Mouse (Mus musculus) large intestine, adult 2 months (tissue): Measurements from ENCODE around the gene Abcf1. TPM values are rescaled to one million over a fixed set of nuclear protein-coding genes. Genes with fewer than 3 reads are reported as not detected.
"Not testable (repeated sequence)": the region's sequence is repeated elsewhere in the genome, so short reads cannot be mapped to it uniquely, and the experiment has no call there.

ENCODE experiments used
- DNase-seq: peaks from one replicate; pipeline ENCODE4 v3.0.0-alpha.2; 2012; ENCODE audit warnings: low read depth, low spot score
- WGBS: fragments of 180-500 bp; shearing (Covaris S2); methylation state at CpG from one replicate; pipeline ENCODE4 v1.1.7; 2018; 5-methylcytosine and 5-hydroxymethylcytosine counted together
- polyA plus RNA-seq: library from polyadenylated mRNA; depleted of rRNA; stranded (reverse); fragments of >200 nt; gene quantifications from 2 replicates; pipeline ENCODE4 v1.2.3, GENCODE M21; 2012; rRNA removed

Abcf1 gene
- polyA plus RNA-seq, result 82.6 and 83.9 TPM in 2 replicates

DNA sequence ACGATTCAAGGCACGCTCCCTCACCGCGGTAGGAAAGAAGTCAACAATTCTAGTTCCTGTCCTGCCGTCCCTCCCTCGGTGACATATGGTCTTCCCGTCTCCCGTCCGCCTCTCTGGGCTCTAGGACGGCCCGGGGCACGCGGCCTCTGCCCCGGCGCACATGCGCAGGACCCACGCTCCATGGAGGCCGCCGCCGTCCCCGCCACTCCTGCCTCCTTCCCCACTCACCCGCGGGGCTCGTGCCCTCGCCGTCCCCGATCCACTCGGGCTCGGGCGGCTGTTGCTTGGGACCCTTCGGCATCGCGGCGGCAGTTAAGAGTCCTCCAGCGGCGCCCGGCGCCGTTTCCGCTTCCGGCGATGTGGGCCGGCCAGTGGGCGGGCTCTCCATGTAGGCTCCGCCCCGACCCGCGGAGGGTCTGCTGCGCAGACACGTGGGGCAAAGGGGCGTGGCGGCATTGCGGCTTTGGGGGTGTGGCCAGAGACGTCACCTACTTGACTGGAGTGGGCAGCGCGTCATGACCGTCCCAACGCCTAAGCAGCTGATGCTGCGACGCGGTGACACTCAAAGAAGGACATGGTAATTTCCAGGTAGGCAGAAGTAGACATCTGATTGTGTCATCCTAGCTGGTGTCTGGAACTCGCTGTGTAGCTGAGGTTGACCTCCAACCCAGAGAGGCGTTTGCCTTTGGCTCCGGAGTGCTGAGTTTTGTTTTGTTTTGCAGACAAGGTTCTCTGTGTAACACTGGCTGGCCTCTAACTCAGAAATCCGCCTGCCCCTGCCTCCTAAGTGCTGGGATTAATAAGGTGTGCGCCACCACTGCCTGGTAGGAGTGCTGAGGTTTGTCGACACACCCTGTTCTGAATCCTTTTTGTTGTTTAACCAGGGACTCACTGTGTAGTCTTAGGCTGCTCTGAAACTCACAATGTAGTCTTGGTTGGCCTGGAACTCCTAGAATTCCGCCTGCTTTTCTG is at the start of gene Abcf1:
Gene Abcf1, minus strand, starts transcription at position 344 of the 972 bp plus-strand sequence.
- peak; percentile 84 for DNase-seq
- under 1% methylated on average over 68 of the region's 68 CpGs for WGBS

DNA sequence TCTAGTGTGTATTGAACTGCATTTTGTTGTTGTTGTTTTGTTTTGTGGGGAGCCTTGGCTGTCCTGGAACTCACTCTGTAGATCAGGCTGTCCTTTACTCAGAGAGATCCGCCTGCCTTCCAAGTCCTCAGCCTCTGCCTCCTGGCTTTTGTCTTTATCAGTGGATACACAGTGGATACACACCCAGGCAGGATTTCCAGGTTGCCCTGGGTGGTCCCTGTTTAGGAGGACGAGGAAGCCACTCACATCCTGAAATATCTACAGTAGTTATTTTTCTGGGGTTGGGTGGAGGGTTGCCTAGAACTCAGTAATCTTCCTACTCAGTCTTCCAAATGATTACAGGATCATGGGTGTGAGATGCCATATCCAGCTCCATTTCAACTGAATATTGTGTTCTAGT is 49.4 kb upstream of the Abcf1 start:
- no peak for DNase-seq
- 65% methylated on average over 2 of the region's 2 CpGs for WGBS

DNA sequence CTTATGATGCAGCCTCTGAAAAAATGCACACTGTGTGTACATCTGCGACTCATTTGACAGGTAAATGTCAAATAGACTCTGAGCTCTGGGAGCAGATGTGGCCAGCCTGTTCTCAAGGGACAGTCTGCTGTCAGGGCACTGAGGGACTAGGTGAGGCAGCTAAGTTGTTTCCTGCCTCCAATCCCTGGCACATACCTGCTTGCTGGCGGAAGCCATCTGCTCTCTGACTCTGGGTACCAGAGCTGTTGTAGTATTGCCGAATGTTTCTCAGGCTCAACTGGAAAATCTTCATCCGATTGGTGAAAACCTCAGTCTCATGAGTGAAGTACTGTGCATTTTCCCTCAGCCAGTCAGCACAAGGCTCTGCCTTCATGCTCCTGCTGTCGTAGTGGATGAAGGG is 47.5 kb upstream of the Abcf1 start:
- no peak for DNase-seq
- 91% methylated on average over 5 of the region's 5 CpGs for WGBS

DNA sequence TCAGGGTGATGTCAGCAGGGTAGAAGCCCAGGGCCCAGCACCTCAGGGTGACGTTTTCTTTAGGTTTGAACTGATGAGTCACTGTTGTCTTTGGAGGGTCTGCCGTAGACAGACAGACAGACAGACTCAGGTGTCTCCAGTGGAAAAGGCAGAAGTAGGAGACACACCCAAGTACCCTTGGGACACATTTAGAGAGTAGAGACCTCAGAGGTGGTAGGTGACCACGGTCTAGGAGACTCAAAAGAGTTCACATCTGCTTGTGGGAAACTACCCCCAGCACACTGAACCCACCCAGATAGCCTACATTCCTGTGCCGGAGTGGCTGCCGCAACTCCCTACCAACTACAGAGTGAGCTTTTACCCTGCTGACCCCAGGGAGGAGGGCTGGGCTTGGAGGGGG is 45.4 kb upstream of the Abcf1 start:
- 91% methylated on average over 5 of the region's 5 CpGs for WGBS
- no peak for DNase-seq

DNA sequence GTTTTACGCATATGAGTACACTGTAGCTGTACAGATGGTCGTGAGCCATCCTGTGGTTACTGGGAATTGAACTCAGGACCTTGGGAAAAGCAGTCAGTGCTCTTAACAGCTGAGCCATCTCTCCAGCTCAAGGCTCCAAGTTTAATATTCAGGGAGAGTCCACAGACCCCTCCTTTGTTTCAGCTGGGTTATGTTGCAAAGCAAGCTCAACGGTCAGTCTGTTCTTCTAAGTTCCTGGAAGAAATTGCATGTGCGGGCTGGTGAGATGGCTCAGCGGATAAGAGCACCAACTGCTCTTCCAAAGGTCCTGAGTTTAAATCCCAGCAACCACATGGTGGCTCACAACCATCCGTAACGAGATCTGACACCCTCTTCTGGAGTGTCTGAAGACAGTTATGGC is 34.8 kb upstream of the Abcf1 start:
- not testable (repeated sequence) for DNase-seq
- 86% methylated on average over 7 of the region's 7 CpGs for WGBS

DNA sequence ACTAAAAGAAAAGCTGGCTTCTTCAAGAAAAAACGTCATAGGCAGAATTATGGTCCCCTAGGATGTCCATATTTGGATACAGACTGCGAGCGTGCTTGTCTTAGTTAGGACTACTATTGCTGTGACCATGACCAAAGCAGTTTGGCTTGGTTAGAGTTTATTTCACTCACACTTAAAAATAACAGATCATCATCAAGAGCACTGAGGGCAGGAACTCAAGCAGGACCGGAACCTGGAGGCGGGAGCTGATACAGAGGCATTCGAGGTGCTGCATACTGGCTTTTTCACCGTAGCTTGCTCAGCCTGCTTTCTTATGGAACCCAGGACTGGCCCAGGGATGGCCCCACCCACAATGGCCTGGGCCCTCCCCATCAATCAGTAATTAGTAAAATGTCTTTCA is 33.8 kb upstream of the Abcf1 start:
- DNase-seq, result no peak
- WGBS, result 89% methylated on average over 7 of the region's 7 CpGs

DNA sequence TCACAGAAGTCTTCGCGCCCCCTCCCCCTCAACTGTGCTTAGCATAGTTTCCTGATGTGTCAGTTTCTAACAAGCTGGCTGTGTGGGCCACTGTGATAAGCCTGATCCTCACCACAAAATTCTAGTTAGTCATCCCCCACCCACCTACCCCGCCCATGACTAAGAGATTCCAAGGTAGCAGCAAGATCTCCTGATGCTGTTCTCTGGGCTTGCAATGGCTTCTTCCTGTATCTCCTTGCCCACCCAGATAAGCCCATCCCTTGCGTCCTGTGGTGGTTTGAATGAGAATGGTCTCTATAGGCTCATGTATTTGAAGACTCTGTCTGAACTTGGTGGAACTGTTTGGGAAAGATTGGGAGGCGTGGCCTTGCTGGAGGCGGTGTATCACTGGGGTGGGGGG is 32.4 kb upstream of the Abcf1 start:
- DNase-seq, result no peak
- WGBS, result 96% methylated on average over 6 of the region's 6 CpGs

DNA sequence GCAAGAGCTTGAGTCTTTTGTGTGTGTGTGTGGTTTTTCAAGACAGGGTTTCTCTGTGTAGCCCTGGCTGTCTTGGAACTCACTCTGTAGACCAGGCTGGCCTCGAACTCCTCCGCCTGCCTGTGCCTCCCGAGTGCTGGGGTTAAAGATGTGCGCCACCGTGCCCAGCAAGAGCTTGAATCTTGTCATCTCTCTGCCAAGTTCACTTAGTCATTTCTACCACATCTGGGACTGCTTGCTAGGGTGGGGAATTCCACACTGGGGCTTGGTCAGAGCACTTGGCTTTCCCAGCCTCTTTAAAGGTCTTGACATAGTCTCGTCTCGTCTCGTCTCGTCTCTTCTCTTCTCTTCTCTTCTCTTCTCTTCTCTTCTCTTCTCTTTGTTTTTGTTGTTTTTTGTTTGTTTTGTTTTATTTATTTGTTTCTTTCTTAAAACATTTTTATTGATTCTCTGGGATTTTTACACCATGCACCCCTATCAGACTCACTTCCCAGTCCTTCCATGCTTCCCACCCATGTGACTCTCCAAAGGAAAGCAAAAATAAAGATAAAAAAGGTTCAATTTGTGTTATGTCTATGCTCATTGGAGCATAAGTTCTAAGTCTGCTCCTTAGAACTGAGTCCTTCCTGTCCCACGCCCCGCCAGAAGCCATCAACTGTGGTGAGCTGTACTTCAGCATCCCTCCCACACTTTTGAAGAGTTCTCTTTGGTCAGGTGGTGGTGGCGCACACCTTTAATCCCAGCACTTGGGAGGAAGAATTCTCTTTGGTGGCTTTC is 31.7 kb upstream of the Abcf1 start:
- no peak for DNase-seq
- WGBS, result 45% methylated on average over 12 of the region's 12 CpGs

DNA sequence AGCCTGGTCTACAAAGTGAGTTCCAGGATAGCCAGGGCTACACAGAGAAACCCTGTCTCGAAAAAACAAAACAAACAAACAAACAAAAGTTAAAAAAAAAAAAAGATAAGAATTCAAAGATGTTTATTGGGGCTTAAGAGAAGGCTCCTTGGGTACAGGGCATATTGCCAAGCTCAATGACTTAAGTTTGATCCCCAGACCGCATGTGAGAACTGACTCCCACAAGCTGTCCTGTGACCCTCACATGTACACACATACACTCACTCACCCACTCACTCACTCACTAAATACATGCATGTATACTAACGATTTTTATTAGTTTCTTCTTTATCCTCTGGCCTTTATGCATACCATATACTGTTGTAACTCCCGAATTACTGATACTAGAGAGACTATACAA is 30.8 kb upstream of the Abcf1 start:
- no peak for DNase-seq
- WGBS, result 22% methylated on average over 4 of the region's 4 CpGs

DNA sequence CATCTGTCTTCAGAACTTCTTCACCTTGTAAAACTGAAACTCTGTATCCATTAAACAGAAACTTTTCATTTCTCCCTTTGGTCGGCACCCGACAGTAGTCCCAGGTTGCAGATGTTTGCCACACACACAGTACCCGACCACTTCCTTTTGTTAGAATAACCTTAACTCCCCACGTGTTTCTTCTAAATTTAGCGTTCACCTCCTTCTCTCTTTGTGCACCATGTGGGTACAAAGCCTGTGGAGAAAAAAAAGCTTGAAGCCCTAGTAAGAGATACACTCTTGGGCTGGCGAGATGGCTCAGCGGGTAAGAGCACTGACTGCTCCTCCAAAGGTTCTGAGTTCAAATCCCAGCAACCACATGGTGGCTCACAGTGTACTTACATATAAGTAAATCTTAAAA is 29.8 kb upstream of the Abcf1 start:
- DNase-seq, result no peak
- WGBS, result 77% methylated on average over 7 of the region's 7 CpGs

DNA sequence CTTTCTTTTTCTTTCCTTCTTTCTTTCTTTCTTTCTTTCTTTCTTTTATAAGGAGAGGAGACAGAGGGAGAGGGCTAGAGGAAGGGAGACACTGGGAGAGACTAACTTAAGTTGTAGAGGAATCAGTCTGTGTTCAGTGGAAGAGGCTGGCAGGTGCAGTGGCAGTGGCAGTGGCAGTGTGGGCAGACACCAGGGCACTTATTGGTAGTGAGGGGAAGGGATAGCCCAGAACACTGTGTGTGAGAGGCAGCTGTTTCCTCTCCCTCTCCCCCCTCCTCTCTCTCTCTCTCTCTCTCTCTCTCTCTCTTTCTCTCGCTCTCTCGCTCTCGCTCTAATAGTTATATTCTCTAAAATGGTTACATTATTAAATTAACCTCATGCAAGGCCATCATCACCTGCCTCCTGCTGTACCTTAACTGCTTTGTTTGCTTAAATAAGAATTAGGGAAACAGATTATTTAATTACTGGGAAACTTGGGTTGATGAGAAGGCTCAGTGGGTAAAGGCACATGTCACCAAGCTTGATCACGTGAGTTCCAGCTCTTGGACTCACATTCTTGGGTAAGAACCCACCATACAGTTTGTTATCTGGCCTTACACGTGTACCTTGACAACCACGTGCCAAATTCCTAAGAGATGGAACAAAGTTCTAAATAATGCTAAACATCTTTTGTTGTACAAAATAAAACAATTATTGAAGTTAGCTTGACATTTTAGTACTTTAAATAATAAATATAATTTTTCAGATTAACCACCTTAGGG is 29.2 kb upstream of the Abcf1 start:
- no peak for DNase-seq
- WGBS, result 74% methylated on average over 6 of the region's 6 CpGs

DNA sequence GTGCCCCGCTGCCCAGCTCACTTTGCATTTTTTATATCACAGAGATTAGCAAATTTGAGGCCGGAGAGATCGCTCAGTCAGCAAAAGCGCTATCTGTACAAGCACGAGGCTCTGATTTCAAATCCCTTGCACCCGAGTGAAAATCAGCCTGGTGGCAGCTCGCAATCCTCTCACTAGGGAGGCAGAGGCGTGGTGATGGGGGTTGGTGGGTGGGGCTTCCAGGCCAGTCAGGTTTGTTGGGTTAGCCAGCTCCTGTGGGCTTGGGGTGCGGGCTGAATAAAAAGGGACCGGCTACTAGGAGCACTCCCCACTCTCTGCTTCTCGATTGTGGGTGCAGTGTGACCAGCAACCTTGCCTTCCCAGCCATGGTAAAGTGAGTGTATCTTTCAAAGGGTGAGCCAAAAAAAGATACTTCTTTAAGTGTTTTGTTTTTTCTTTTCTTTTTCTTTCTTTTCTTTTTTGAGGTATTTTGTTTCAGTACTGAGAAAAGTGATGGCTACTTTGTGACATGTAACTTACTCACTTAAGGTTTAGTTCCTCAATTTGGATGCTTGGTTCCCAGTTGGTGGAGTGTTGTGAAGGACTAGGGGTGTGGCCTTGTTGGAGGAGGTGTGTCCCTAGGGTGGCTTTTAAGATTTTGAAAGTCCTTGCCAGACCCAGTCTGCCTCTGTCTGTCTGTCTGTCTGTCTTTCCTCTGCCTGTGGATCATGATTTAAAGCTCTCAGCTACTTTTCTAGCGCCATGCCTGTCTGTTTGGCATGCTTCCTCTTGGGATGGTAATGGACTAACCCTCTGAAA is 28.4 kb upstream of the Abcf1 start:
- 39% methylated on average over 12 of the region's 12 CpGs for WGBS

DNA sequence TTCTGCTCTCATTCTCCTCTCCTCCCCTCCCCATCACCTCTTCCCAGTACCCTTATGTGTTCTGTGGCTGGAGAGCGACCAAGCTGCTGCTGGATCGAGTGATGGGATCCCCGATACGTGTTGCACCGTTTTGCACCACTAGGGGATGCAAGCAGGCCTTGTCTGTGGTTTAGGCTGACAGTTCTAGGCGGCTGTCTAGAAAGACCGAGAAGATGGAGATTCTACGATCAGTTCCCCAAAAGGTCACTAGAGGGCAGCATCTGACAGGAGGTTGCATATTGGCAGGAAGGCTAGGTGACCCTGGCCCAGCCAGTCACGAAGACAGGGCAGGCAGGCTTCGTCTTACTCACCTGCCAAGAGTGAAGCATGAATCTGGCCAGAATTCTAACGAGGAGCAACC is 27.4 kb upstream of the Abcf1 start:
- DNase-seq, result peak; percentile 99
- WGBS, result 2% methylated on average over 11 of the region's 11 CpGs

More for the DNA sequence above, 28.4 kb upstream of the Abcf1 start:
- DNase-seq, result no peak

DNA sequence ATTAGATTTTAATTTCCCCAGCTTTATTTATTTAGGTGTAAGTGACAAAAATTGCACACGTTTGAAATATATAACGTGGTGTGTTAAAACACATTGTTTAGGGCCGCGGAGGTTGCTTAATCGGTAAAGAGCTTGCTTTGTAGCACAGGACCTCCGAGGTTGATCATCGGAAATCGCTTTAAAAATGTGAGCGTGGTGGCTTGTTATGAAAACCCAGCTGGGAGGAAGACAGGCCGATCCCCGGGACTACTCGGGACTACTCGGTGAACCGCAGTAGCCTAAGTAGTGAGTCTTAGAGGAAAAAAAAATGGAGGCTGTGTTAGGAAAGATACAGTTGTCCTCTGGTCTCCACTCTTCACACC is 25.3 kb upstream of the Abcf1 start:
- no peak for DNase-seq
- 1% methylated on average over 14 of the region's 14 CpGs for WGBS

DNA sequence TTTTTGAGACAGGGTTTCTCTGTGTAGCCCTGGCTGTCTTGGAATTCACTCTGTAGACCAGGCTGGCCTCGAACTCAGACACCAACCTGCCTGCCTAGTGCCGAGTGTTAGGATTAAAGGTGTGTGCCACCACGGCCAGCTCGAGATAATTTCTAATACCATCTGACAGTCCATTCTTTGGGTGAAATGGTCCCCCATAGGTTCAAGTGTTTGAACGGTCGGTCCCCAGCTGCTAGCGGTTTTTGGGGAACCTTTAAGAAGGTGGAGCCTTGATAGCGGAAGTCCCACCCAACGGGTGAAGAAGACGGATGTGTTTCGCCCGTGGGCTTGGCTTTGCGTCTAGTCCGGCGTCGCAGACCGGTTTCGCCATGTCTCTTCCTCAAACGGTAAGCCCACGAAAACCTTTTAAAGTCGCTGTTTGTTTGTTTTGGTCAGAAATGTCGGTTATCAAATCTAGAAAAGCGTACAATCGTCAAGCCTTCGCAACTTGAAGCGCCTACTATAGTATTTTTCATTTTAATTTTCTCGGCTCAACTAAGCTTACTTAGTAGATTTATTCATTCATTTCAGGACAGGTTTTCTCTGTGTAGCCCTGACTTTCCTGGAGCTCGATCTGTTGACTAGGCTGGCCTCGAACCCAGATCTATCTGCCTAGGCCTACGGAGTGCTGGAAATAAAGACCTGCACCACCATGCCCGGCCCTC is 24.8 kb upstream of the Abcf1 start:
- DNase-seq, result no peak
- WGBS, result 2% methylated on average over 31 of the region's 31 CpGs

DNA sequence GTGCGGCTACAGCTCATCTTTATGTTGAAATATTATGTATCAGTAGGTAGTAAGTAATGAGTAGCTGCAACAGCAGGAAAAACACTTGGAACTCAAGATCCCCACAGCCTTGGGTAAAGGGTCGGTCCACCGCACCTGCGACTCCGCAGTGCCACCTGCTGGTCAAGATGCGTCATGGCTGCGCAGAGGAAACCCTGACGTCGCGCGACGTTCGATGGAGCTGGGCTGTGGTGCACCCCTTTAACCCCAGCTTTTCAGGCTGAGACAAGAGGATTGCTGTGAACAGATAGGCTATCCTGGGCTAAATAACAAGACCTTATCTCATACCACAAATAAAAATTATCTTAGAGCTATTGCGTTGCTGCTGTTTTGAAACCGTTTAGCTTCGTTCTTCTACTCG is 24.1 kb upstream of the Abcf1 start:
- no peak for DNase-seq
- 3% methylated on average over 17 of the region's 17 CpGs for WGBS

DNA sequence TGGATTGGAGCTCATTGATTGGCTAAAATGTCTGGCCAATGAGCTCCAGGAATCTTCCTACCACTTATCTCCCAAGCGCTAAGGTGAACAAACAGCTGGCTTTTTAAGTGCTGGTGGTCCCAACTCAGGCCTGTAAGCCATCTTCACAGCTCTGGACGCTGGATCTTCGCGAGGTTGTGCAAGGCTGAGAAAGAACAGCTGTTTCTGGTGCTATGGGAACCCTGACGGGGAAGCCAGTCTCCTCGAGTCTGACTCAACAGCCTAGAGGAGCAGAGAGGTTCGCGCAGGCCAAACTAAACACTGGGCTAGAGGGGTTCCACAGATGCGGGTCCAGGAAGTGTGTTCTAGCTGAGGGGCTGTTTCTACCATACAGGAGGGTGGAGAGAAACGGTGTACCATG is 22.2 kb upstream of the Abcf1 start:
- DNase-seq, result no peak
- WGBS, result 44% methylated on average over 10 of the region's 10 CpGs

DNA sequence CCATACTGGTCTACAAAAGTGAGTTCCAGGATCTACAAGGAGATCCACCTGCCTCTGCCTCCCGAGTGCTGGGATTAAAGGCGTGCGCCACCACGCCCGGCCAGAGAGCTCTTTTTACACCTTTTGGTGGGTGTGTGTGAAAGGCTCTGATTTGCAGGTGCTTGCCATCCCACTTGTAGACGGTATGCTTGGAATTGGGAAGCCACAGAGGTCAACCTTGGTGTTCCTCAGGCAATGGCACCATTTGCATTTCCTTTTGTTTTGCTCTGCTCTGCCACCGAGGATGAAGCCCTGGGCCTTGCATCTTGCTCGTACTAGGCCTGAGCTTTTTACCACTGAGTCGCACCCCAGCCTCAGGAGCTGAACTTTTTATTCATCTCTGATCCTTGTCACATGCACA is 12.2 kb upstream of the Abcf1 start:
- DNase-seq, result no peak
- 88% methylated on average over 9 of the region's 9 CpGs for WGBS

DNA sequence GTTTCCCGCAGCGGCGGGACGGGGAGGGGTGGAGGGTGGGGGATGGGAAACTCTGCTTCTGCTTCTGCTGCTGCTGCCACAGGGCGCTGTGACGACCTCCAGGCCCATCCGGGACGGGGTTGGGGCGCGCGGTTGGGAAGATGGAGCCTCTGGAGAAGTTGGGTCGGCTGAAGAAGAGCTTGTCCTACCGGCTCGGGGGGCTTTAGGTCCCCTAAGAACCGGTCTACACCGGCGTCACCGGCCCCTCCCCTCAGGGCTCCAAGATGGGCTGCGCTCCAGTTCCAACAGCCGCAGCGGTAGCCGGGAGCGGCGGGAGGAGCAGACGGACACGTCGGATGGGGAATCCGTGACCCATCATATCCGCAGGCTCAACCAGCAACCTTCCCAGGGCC is 10.8 kb upstream of the Abcf1 start:
- no peak for DNase-seq
- under 1% methylated on average over 29 of the region's 29 CpGs for WGBS
